8 mouse cellular contexts compared by ENCODE assay signal in the genomic region with DNA sequence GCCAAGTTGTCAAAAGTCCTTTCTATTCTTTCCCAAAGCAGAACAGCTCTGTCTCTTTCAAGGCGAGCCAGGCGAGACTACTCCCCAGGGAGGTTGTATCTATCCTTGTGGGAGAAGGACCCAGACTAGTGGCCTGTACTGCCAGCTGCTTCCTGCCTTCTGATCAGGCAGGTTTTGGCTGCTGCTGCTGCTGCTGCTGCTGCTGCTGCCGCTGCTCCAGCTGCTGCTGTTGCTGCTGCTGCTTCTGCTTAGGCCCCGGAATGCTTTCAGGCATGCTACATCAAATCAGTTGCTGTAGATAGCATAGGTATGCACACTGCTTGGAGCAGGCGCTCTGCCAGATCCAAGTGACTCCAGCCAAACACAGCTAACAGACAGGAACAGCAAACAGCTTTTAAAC.
A peak's percentile ranks its signal among the peaks of the same experiment; 100 is the strongest.
DNase-seq lines count a peak whose midpoint lies in the region; ATAC-seq lines count a peak whose summit lies in the region.

No protein-coding gene starts in this region.

- H3K27me3 ChIP-seq in heart, embryonic 15.5 days = no peaks in the 10 kb centered on the region
- peaks cover 8% of the 10 kb centered on the region; the same call in 1 of the 2 replicates for H3K27me3 ChIP-seq in limb, embryonic 13.5 days

- peak overlapping the region; percentile 3; the same call in 1 of the 2 replicates for H3K4me3 ChIP-seq in heart, embryonic 15.5 days
- H3K4me3 ChIP-seq in limb, embryonic 13.5 days = no peak overlapping the region

- H3K36me3 ChIP-seq in heart, embryonic 15.5 days = no peaks in the 10 kb centered on the region
- no peaks in the 10 kb centered on the region for H3K36me3 ChIP-seq in limb, embryonic 13.5 days

- peak; percentile 5 for DNase-seq in ovary, postnatal 14 days (ENCODE audit: low spot score)
- DNase-seq in ovary, postnatal 36 days (ENCODE audit: low spot score) = no peak
- DNase-seq in ovary, postnatal 10 days (ENCODE audit: low spot score) = no peak
- no peak for DNase-seq in left cerebral cortex, adult 18-20 months (ENCODE audit: low spot score in 2 of 2)

- no peak overlapping the region for H3K9ac ChIP-seq in heart, embryonic 15.5 days
- no peak overlapping the region for H3K9ac ChIP-seq in limb, embryonic 13.5 days

- peaks cover 15% of the 10 kb centered on the region for H3K4me1 ChIP-seq in heart, embryonic 15.5 days (replicated peaks)
- peaks cover 21% of the 10 kb centered on the region for H3K4me1 ChIP-seq in limb, embryonic 13.5 days

- peak overlapping the region; percentile 62 for H3K4me2 ChIP-seq in heart, embryonic 15.5 days
- H3K4me2 ChIP-seq in limb, embryonic 13.5 days (replicated peaks) = no peak overlapping the region

- ATAC-seq in heart, embryonic 15.5 days (replicated peaks; ENCODE audit: insufficient number of reproducible peaks, insufficient read depth, low FRiP score, low read depth) = peak; percentile 82
- no peak for ATAC-seq in limb, embryonic 13.5 days (ENCODE audit: low FRiP score, low read depth)
- ATAC-seq in granulocyte monocyte progenitor cell, adult 5-6 weeks (replicated peaks; ENCODE audit: poor library complexity, severe bottlenecking) = no peak
- no peak for ATAC-seq in inflammation-experienced regulatory T-cells, adult 6 months

- WGBS in heart, embryonic 15.5 days = 9% methylated on average over 5 of the region's 5 CpGs
- WGBS in limb, embryonic 13.5 days = 17% methylated on average over 5 of the region's 5 CpGs

- peak overlapping the region; percentile 79 for H3K27ac ChIP-seq in heart, embryonic 15.5 days
- H3K27ac ChIP-seq in limb, embryonic 13.5 days = peak overlapping the region; percentile 33; the same call in 1 of the 2 replicates

- H3K9me3 ChIP-seq in heart, embryonic 15.5 days (replicated peaks) = no peaks in the 10 kb centered on the region
- no peaks in the 10 kb centered on the region for H3K9me3 ChIP-seq in limb, embryonic 13.5 days
